Mouse (Mus musculus) heart, postnatal 0 days (tissue): ENCODE data around the gene Nrxn2. TPM values are rescaled to one million over a fixed set of nuclear protein-coding genes. Genes with fewer than 3 reads are reported as not detected.

ENCODE experiments used
- ATAC-seq: fragments of 200-750 bp; cut with Nextera tagmentation; 2 replicates; pipeline ENCODE4 v1.8.0; 2017; ENCODE audit warnings: low read depth, moderate number of reproducible peaks, moderate library complexity; ENCODE audit not compliant: insufficient read depth
- DNase-seq: peaks from one replicate; pipeline ENCODE4 v3.0.0-alpha.2; 2016; ENCODE audit warnings: low spot score
- H3K27ac ChIP-seq: fragments of 300-500 bp; sonication (generic); 2 replicates; pipeline ENCODE4 v1.5.1; 2014; ENCODE audit warnings: low read depth, mild to moderate bottlenecking
- H3K27me3 ChIP-seq: fragments of 300-500 bp; sonication (generic); 2 replicates; pipeline ENCODE4 v1.6.1; 2014; ENCODE audit warnings: low read length, mixed read lengths; ENCODE audit not compliant: control insufficient read depth, insufficient read depth
- H3K36me3 ChIP-seq: fragments of 300-500 bp; sonication (generic); replicated peaks from 2 replicates; pipeline ENCODE4 v1.6.1; 2014; ENCODE audit warnings: low read length, mixed read lengths; ENCODE audit not compliant: control insufficient read depth, insufficient read depth
- H3K4me1 ChIP-seq: fragments of 300-500 bp; sonication (generic); 2 replicates; pipeline ENCODE4 v1.6.1; 2014; ENCODE audit warnings: antibody characterized with exemption; ENCODE audit not compliant: control insufficient read depth, insufficient read depth
- H3K4me2 ChIP-seq: fragments of 300-500 bp; sonication (generic); 2 replicates; pipeline ENCODE4 v1.6.1; 2014; ENCODE audit warnings: low read depth, mild to moderate bottlenecking, low read length, moderate library complexity
- H3K4me3 ChIP-seq: fragments of 300-500 bp; sonication (generic); 2 replicates; pipeline ENCODE4 v1.5.1; 2014; ENCODE audit warnings: low read depth, low read length
- H3K9ac ChIP-seq: fragments of 300-500 bp; sonication (generic); replicated peaks from 2 replicates; pipeline ENCODE4 v1.6.1; 2014; ENCODE audit warnings: low read depth, low read length, mixed read lengths
- H3K9me3 ChIP-seq: fragments of 300-500 bp; sonication (generic); replicated peaks from 2 replicates; pipeline ENCODE4 v1.6.1; 2016; ENCODE audit warnings: low read length; ENCODE audit not compliant: control insufficient read depth
- CTCF ChIP-seq: IDR thresholded peaks from 2 replicates; pipeline ENCODE4 v1.5.1; 2016; ENCODE audit warnings: antibody characterized with exemption, control low read depth, low read depth
- EP300 ChIP-seq: IDR thresholded peaks from 2 replicates; pipeline ENCODE4 v1.6.1; 2016; ENCODE audit warnings: antibody characterized with exemption, low read depth
- WGBS: fragments of 180-500 bp; shearing (Covaris S2); extraction: QIAGEN DNeasy Blood & Tissue Kit; methylation state at CpG from one replicate; pipeline ENCODE4 v1.1.7; 2014; 5-methylcytosine and 5-hydroxymethylcytosine counted together
- polyA plus RNA-seq: library from polyadenylated mRNA; unstranded; fragments of >200 nt; fragmentation: Nextera tagmentation; extraction: Ambion mirVana; gene quantifications from 2 replicates; pipeline ENCODE4 v1.2.1, GENCODE M21; 2015
- total RNA-seq: library from RNA; depleted of rRNA; stranded (reverse); fragments of >200 nt; gene quantifications from 2 replicates; pipeline ENCODE4 v1.2.3, GENCODE M21; 2014; ENCODE audit warnings: low replicate concordance

The Nrxn2 gene
- total and polyA plus RNA-seq, 2 experiments from 2014 or later, result 0.68 TPM; not detected in 1

DNA sequence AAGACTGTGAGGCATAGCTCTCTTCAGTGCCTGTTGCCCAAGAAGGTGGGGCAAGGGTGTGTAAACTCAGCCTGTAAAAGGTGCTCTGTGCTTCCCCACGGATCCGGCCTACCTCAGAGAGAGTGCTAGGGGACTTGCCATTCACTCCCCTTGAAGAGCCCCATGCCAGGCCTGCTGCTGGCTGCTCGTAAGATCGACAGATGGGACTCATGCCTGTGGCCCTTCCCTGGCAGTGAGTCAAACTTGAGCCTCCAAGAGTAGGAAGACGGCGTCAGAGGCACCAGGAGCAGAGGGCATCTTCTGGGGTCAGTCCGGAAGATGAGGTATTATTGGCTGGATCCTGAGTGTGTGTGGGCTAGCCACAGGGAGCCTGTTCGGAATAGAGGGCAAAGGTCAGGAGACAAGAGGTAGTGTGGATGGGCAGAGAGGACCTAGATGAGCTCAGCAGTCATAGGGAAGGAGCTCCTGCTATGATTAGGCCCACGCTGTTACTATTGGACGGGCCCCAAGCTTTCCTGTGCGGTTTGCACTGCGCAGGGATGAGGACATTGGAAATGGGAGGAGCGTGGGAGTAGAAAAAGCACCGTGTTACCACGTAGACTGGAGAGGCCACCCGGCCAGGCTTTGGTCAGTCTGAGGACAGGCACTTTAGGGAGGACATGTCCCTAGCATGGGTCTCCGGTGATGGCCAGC lies 109.5 kb downstream of the Nrxn2 start:
- no peak overlapping the region for H3K27ac ChIP-seq
- DNase-seq, result no peak
- no peak for TF ChIP-seq CTCF
- TF ChIP-seq EP300, result no peak
- peaks cover 5% of the 10 kb centered on the region; the same call in 1 of the 2 replicates for H3K4me1 ChIP-seq
- H3K36me3 ChIP-seq, result no peaks in the 10 kb centered on the region
- H3K4me3 ChIP-seq, result no peak overlapping the region
- ATAC-seq, result no peak
- H3K9ac ChIP-seq, result no peak overlapping the region
- H3K9me3 ChIP-seq, result no peaks in the 10 kb centered on the region
- WGBS, result 72% methylated on average over 17 of the region's 17 CpGs
- no peak overlapping the region for H3K4me2 ChIP-seq
- H3K27me3 ChIP-seq, result peaks cover 41% of the 10 kb centered on the region

DNA sequence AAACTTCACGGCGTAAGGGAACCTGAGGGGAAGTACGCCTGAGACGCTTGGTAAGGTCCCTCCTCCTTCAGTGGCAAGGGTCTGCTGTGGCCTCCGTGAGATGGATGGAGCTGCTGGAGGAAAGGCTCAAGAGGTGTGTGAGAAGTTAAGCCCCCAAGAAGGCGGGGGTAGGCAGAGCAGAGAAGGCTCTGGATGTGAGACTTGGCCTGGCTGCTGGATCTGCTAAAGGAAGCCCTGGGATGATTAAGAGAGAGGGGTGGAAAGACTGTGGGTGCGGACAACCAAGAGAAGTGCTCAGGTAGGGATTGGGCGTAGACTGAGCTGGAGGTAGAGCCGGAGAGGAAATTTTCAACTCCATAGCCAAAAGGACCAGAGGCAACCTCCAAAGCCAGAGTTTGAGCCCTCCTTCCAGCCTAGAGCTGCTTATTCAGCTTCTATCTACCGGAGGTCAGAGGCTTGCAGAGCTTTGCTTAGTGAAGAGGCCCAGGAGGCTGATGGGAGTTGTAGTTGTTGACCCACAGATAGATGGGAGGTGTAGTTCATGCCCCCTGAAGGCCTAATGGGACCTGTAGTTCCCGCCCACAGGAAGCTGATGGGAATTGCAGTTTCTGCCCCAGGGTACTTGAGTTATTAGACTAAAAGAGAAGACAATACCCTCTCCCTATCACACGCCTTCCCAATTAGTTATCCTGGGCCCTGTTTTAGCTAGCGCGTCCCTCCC lies 110.9 kb downstream of the Nrxn2 start:
- H3K36me3 ChIP-seq, result no peaks in the 10 kb centered on the region
- ATAC-seq (no peak), DNase-seq (peak; percentile 42)
- no peak overlapping the region for H3K9ac ChIP-seq
- no peak overlapping the region for H3K4me2 ChIP-seq
- peaks cover 5% of the 10 kb centered on the region; the same call in 1 of the 2 replicates for H3K4me1 ChIP-seq
- no peaks in the 10 kb centered on the region for H3K9me3 ChIP-seq
- no peak overlapping the region for H3K27ac ChIP-seq
- TF ChIP-seq EP300 (no peak), CTCF (no peak)
- peaks cover 55% of the 10 kb centered on the region for H3K27me3 ChIP-seq
- H3K4me3 ChIP-seq, result no peak overlapping the region
- WGBS, result 68% methylated on average over 14 of the region's 14 CpGs

DNA sequence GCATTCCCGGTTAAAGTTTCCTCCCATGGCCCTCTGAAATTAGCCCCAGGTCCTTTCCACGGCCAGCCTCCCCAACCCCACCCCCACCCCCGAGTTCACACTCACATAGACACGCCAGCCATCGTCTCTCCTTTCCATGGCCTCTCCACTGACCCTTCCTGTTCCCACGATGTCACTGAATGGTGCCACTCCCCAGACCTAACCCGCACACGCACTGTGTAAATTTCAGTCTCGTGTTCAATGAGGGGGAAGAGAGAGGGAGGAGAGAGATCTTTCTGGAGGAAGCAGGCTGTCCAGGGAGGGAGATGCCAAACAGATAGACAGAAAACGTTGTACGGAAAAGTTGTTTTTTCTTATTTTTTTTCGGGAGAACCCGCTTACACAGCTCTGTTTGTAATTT lies 111.8 kb downstream of the Nrxn2 start:
- H3K4me1 ChIP-seq, result peaks cover 5% of the 10 kb centered on the region; the same call in 1 of the 2 replicates
- no peak overlapping the region for H3K27ac ChIP-seq
- WGBS, result 48% methylated on average over 13 of the region's 13 CpGs
- H3K9me3 ChIP-seq, result no peaks in the 10 kb centered on the region
- DNase-seq (no peak), ATAC-seq (no peak)
- no peak overlapping the region; the same call in 1 of the 2 replicates for H3K4me3 ChIP-seq
- H3K4me2 ChIP-seq, result 0 out of 2 replicates have a peak overlapping the region, but pooled peaks have one; percentile 9
- no peaks in the 10 kb centered on the region for H3K36me3 ChIP-seq
- TF ChIP-seq CTCF, result no peak
- no peak for TF ChIP-seq EP300
- no peak overlapping the region for H3K9ac ChIP-seq
- peaks cover 59% of the 10 kb centered on the region for H3K27me3 ChIP-seq

DNA sequence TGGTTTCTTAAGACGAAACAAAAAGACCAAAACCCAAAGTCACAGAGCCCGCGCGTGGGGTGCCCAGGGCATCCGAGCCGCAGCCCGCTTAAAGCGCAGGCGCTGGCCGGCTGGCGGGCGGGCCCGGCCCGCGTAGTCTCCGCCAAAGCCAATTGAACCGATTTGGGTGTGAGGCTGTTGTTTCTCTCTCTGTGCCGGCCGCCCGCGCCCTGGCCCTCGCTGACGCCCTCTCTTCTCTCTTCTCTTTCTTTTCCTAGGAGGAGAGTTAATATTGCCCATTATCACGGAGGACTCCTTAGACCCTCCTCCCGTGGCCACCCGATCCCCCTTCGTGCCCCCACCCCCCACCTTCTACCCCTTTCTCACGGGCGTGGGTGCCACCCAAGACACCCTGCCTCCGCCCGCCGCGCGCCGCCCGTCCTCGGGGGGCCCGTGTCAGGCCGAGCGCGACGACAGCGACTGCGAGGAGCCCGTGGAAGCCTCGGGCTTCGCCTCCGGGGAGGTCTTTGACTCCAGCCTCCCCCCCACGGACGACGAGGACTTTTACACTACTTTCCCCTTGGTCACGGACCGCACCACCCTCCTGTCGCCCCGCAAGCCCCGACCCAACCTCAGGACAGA lies 112.6 kb downstream of the Nrxn2 start:
- peaks cover 61% of the 10 kb centered on the region for H3K27me3 ChIP-seq
- H3K27ac ChIP-seq, result no peak overlapping the region
- ATAC-seq (no peak), DNase-seq (peak; percentile 21)
- H3K9ac ChIP-seq, result no peak overlapping the region
- no peak for TF ChIP-seq EP300
- no peak for TF ChIP-seq CTCF
- peak overlapping the region; percentile 76 for H3K4me2 ChIP-seq
- no peaks in the 10 kb centered on the region for H3K9me3 ChIP-seq
- 2% methylated on average over 49 of the region's 56 CpGs for WGBS
- peak overlapping the region; percentile 56 for H3K4me3 ChIP-seq
- H3K36me3 ChIP-seq, result no peaks in the 10 kb centered on the region
- H3K4me1 ChIP-seq, result peaks cover 5% of the 10 kb centered on the region; the same call in 1 of the 2 replicates

DNA sequence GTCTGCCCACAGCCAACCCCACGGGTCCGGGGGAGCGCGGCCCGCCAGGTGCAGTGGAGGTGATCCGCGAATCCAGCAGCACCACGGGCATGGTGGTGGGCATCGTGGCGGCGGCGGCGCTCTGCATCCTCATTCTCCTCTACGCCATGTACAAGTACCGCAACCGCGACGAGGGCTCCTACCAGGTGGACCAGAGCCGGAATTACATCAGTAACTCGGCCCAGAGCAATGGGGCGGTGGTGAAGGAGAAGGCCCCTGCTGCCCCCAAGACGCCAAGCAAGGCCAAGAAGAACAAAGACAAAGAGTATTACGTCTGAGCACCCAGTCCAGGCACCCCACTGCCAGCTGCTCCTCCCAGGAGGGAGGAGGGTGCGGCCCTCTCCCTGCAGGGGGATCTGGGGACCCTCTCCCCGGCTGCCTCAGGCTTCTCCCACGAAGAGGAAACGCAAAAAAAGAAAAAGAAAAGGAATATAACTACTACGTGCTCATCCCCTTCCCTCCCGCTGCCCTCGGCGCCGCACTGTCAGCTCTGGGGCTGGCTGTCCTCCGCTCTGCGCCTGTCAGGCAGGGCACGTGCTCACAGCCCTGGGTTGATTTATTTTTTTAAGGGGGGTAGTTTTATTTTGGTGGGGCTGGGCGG lies 113.4 kb downstream of the Nrxn2 start:
- Histone ChIP-seq H3K27me3 (peaks cover 65% of the 10 kb centered on the region), H3K4me1 (peaks cover 5% of the 10 kb centered on the region; the same call in 1 of the 2 replicates), H3K36me3 (no peaks in the 10 kb centered on the region), H3K27ac (no peak overlapping the region), H3K9me3 (no peaks in the 10 kb centered on the region), H3K4me2 (peak overlapping the region; percentile 76), H3K9ac (no peak overlapping the region), H3K4me3 (peak overlapping the region; percentile 56)
- ATAC-seq (no peak), DNase-seq (no peak)
- no peak for TF ChIP-seq EP300
- TF ChIP-seq CTCF, result no peak
- 2% methylated on average over 36 of the region's 36 CpGs for WGBS
